Mouse (Mus musculus) cerebellum, adult 2 months (tissue): ENCODE results near the gene Pik3cb.

ENCODE experiments used
- CTCF ChIP-seq: fragments of 200-500 bp; IDR thresholded peaks from 2 replicates; pipeline ENCODE4 v1.5.1; 2011; ENCODE audit warnings: low read depth, mild to moderate bottlenecking, control low read depth, low read length, moderate library complexity, borderline replicate concordance; ENCODE audit not compliant: insufficient read depth
- POLR2A ChIP-seq: fragments of 200-500 bp; IDR thresholded peaks from 2 replicates; pipeline ENCODE4 v1.6.1; 2011; ENCODE audit warnings: low read length, control low read depth, borderline replicate concordance; ENCODE audit not compliant: insufficient read depth

- no peak for TF ChIP-seq CTCF
- TF ChIP-seq POLR2A: no peak
Measured at GRCm38 (mm10) chr9:99081718-99082117, 58.7 kb downstream of the Pik3cb start.
